In the genomic region with DNA sequence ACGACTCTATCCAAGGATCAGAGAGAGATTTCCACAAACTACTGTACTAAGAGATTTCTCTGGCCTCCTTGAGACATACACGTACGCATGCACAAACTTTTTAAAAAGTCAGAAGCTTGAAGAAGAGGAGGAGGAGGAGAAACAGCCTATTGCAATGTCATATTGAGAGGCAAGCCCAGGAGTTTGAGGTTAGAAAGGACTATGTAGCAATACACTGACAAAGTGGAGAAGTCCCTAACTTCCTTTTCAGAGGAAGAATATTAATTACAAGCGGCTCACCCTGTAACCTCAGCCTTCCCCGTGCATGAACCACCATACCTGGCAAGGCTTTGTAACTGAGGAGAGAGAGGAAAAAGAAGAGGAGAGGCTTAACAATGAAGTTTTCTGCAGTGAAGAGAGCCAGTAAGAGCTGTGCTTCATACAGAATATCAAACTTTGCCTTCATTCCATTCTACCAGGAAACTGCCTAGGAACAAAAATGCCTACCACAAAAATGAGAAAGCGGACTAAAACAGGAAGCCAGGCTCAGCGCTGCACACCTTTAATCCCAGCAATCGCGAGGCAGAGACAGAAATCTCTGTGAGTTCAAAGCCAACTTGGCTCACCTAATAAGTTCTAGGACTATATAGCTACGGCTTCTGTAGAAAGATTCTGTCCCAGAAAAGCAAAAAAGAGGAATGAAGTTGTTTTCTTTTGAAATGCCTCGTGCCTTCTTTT, we compare ENCODE assay signal across 8 mouse cellular contexts. TPM values are rescaled to one million over a fixed set of nuclear protein-coding genes. Genes with fewer than 3 reads are reported as not detected.
DNase-seq lines count a peak whose midpoint lies in the region; ATAC-seq and TF ChIP-seq lines count a peak whose summit lies in the region.

No protein-coding gene starts in this region.

- peak overlapping the region; percentile 68 for H3K9ac ChIP-seq in kidney, postnatal 0 days (ENCODE audit: low read depth, low read length)
- H3K9ac ChIP-seq in intestine, postnatal 0 days (ENCODE audit: low read depth, low read length): peak overlapping the region; percentile 82; the same call in 1 of the 2 replicates
- 0 out of 2 replicates have a peak overlapping the region, but pooled peaks have one; percentile 86 for H3K9ac ChIP-seq in neural tube, embryonic 12.5 days

- H3K9me3 ChIP-seq in kidney, postnatal 0 days (replicated peaks; ENCODE audit: low read length): no peaks in the 10 kb centered on the region
- H3K9me3 ChIP-seq in intestine, postnatal 0 days (ENCODE audit: control insufficient read depth): no peaks in the 10 kb centered on the region
- no peaks in the 10 kb centered on the region for H3K9me3 ChIP-seq in neural tube, embryonic 12.5 days

- peak overlapping the region; percentile 59 for H3K4me3 ChIP-seq in kidney, postnatal 0 days (replicated peaks; ENCODE audit: low read depth, low read length)
- H3K4me3 ChIP-seq in intestine, postnatal 0 days (ENCODE audit: low read depth, low read length): peak overlapping the region; percentile 82
- peak overlapping the region; percentile 92 for H3K4me3 ChIP-seq in neural tube, embryonic 12.5 days

- peak overlapping the region; percentile 86 for H3K4me2 ChIP-seq in kidney, postnatal 0 days (ENCODE audit: low read length)
- H3K4me2 ChIP-seq in intestine, postnatal 0 days (replicated peaks; ENCODE audit: low read depth): peak overlapping the region; percentile 96
- peak overlapping the region; percentile 95 for H3K4me2 ChIP-seq in neural tube, embryonic 12.5 days (replicated peaks)

- ATAC-seq in kidney, postnatal 0 days (replicated peaks; ENCODE audit: low FRiP score, low read depth): no peak
- ATAC-seq in common myeloid progenitor, adult 5-6 weeks (replicated peaks; ENCODE audit: low read depth, poor library complexity, severe bottlenecking): peak; percentile 27
- ATAC-seq in intestine, postnatal 0 days: no peak
- ATAC-seq in neural tube, embryonic 12.5 days (ENCODE audit: low FRiP score, low read depth): no peak

- WGBS in kidney, postnatal 0 days: 22% methylated on average over 11 of the region's 11 CpGs
- 23% methylated on average over 11 of the region's 11 CpGs for WGBS in intestine, postnatal 0 days
- 32% methylated on average over 11 of the region's 11 CpGs for WGBS in neural tube, embryonic 12.5 days

- peaks cover 13% of the 10 kb centered on the region for H3K4me1 ChIP-seq in kidney, postnatal 0 days (replicated peaks; ENCODE audit: insufficient read depth, low read length)
- 0 out of 2 replicates have a peak, but pooled peaks cover 3% of the 10 kb centered on the region for H3K4me1 ChIP-seq in intestine, postnatal 0 days (replicated peaks; ENCODE audit: control insufficient read depth, insufficient read depth, low read length)
- H3K4me1 ChIP-seq in neural tube, embryonic 12.5 days: peaks cover 24% of the 10 kb centered on the region

- peak overlapping the region; percentile 38; the same call in 1 of the 2 replicates for H3K27ac ChIP-seq in kidney, postnatal 0 days
- H3K27ac ChIP-seq in intestine, postnatal 0 days (ENCODE audit: low read depth, low read length): peak overlapping the region; percentile 90
- no peak overlapping the region for H3K27ac ChIP-seq in neural tube, embryonic 12.5 days

- H3K36me3 ChIP-seq in kidney, postnatal 0 days (ENCODE audit: insufficient read depth, low read length): no peaks in the 10 kb centered on the region
- H3K36me3 ChIP-seq in intestine, postnatal 0 days (ENCODE audit: control insufficient read depth, insufficient read depth): no peaks in the 10 kb centered on the region
- H3K36me3 ChIP-seq in neural tube, embryonic 12.5 days: peaks cover 13% of the 10 kb centered on the region; the same call in 1 of the 2 replicates

- no peak for DNase-seq in kidney, postnatal 0 days (ENCODE audit: low spot score)
- no peak for DNase-seq in kidney, postnatal 14 days
- DNase-seq in cerebellum, postnatal 10 days: no peak
- no peak for DNase-seq in frontal cortex, postnatal 10 days (ENCODE audit: low spot score in 2 of 2)
- DNase-seq in embryo, embryonic 10 days (ENCODE audit: low spot score): no peak

- no peaks in the 10 kb centered on the region for H3K27me3 ChIP-seq in kidney, postnatal 0 days (ENCODE audit: insufficient read depth, low read length)
- no peaks in the 10 kb centered on the region for H3K27me3 ChIP-seq in intestine, postnatal 0 days (replicated peaks; ENCODE audit: control insufficient read depth, insufficient read depth, low read length)
- no peaks in the 10 kb centered on the region for H3K27me3 ChIP-seq in neural tube, embryonic 12.5 days (replicated peaks)

- TF ChIP-seq CTCF in kidney, postnatal 0 days (IDR thresholded peaks at IDR 0.05; ENCODE audit: low read depth): no peak
- no peak for TF ChIP-seq CTCF in intestine, postnatal 0 days (IDR thresholded peaks at IDR 0.05; ENCODE audit: low read depth)

RNA-seq across cellular contexts. Expression of gene Riox1, which starts 0.5 kb away (rescaled TPM):
- 12.3 and 13.0 TPM in 2 replicates for polyA plus RNA-seq in kidney, postnatal 0 days (2015; fragmentation: Nextera tagmentation; extraction: Ambion mirVana)
- total RNA-seq in common myeloid progenitor, adult 5-6 weeks (2017): 15.2 and 16.7 TPM in 2 replicates
- polyA plus RNA-seq in intestine, postnatal 0 days (2015; fragmentation: Nextera tagmentation; extraction: Ambion mirVana): 11.4 and 12.4 TPM in 2 replicates
- 21.4 and 22.6 TPM in 2 replicates for polyA plus RNA-seq in neural tube, embryonic 12.5 days (2016; fragmentation: Nextera tagmentation; extraction: Ambion mirVana)

RNA-seq across cellular contexts. Expression of gene Numb, which starts 28.2 kb away (rescaled TPM):
- 28.7 and 31.5 TPM in 2 replicates for polyA plus RNA-seq in kidney, postnatal 0 days (2015; fragmentation: Nextera tagmentation; extraction: Ambion mirVana)
- total RNA-seq in common myeloid progenitor, adult 5-6 weeks (2017): 14.1 and 17.0 TPM in 2 replicates
- polyA plus RNA-seq in intestine, postnatal 0 days (2015; fragmentation: Nextera tagmentation; extraction: Ambion mirVana): 28.9 and 34.4 TPM in 2 replicates
- 28.1 and 29.0 TPM in 2 replicates for polyA plus RNA-seq in neural tube, embryonic 12.5 days (2016; fragmentation: Nextera tagmentation; extraction: Ambion mirVana)

RNA-seq across cellular contexts. Expression of gene Heatr4, which starts 34.7 kb away (rescaled TPM):
- polyA plus RNA-seq in kidney, postnatal 0 days (2015; fragmentation: Nextera tagmentation; extraction: Ambion mirVana): not detected in 2 replicates
- total RNA-seq in common myeloid progenitor, adult 5-6 weeks (2017): not detected in 2 replicates
- 0.04 TPM in 1 of 2 replicates, not detected in the other for polyA plus RNA-seq in intestine, postnatal 0 days (2015; fragmentation: Nextera tagmentation; extraction: Ambion mirVana)
- polyA plus RNA-seq in neural tube, embryonic 12.5 days (2016; fragmentation: Nextera tagmentation; extraction: Ambion mirVana): not detected in 2 replicates

RNA-seq across cellular contexts. Expression of gene Acot2, which starts 37.7 kb away (rescaled TPM):
- polyA plus RNA-seq in kidney, postnatal 0 days (2015; fragmentation: Nextera tagmentation; extraction: Ambion mirVana): 64.8 and 71.9 TPM in 2 replicates
- total RNA-seq in common myeloid progenitor, adult 5-6 weeks (2017): 13.1 and 16.3 TPM in 2 replicates
- polyA plus RNA-seq in intestine, postnatal 0 days (2015; fragmentation: Nextera tagmentation; extraction: Ambion mirVana): 63.7 and 69.3 TPM in 2 replicates
- polyA plus RNA-seq in neural tube, embryonic 12.5 days (2016; fragmentation: Nextera tagmentation; extraction: Ambion mirVana): 14.4 and 14.5 TPM in 2 replicates

RNA-seq across cellular contexts. Expression of gene Acot1, which starts 59.4 kb away (rescaled TPM):
- polyA plus RNA-seq in kidney, postnatal 0 days (2015; fragmentation: Nextera tagmentation; extraction: Ambion mirVana): 176 and 184 TPM in 2 replicates
- 7.9 and 10.9 TPM in 2 replicates for total RNA-seq in common myeloid progenitor, adult 5-6 weeks (2017)
- polyA plus RNA-seq in intestine, postnatal 0 days (2015; fragmentation: Nextera tagmentation; extraction: Ambion mirVana): 251 and 267 TPM in 2 replicates
- polyA plus RNA-seq in neural tube, embryonic 12.5 days (2016; fragmentation: Nextera tagmentation; extraction: Ambion mirVana): 82.1 and 83.4 TPM in 2 replicates
